Mouse (Mus musculus) lung, adult 2 months (tissue): ENCODE data around the gene Tbck.

ENCODE experiments used
- CTCF ChIP-seq: fragments of 200-500 bp; IDR thresholded peaks from 2 replicates; pipeline ENCODE4 v1.5.1; 2011; ENCODE audit warnings: mild to moderate bottlenecking, low read length, control low read depth; ENCODE audit not compliant: insufficient read depth
- POLR2A ChIP-seq: fragments of 200-500 bp; IDR thresholded peaks from 2 replicates; pipeline ENCODE4 v1.6.1; 2011; ENCODE audit warnings: low read depth, mild to moderate bottlenecking, control low read depth, low read length, borderline replicate concordance; ENCODE audit errors: extremely low read depth

DNA sequence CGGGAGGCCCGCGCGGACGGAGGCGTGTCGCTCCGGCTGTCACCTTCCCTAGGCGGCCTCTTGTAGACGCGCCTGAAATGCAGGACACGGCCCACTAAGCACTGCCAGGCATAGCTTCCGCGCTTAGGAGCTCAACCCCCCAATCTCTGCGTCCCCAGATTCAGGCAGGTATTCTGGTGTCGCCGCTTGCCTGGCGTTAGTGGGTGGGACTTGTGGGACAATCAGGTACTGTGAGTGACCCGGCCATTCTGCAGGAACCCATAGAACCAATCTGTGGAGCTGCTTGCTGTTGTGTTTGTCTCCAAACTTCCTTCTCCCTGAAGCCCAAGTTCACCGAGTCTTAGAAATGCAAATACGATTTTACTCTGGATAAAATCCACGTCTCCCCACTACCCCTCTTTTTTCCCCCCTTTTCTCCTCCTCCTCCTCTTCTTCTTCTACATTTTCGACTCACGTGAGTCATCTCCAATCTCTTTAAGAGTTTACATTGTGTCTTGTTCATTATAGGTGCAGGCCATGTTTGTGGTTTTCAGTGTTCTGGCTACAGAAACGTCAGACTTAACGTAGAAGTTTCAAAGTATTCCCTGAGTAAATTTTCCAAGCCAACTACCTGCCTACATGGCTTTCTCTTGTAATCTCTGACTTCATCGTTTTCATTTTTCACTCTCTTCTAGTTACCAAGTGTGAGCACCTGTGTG is 436 bp downstream of the Tbck start, which contains the start of gene Aimp1:
- TF ChIP-seq CTCF (no peak), POLR2A (no peak)
